Mouse (Mus musculus) intestine, embryonic 16.5 days (tissue): Measurements from ENCODE around the gene Hist1h2ai. TPM values are rescaled to one million over a fixed set of nuclear protein-coding genes. Genes with fewer than 3 reads are reported as not detected.
"Not testable (repeated sequence)": the region's sequence is repeated elsewhere in the genome, so short reads cannot be mapped to it uniquely, and the experiment has no call there.

Experiments
- ATAC-seq: fragments of 200-750 bp; cut with Nextera tagmentation; 2 replicates; pipeline ENCODE4 v1.8.0; 2017; ENCODE audit warnings: moderate TSS enrichment, moderate library complexity
- H3K27ac ChIP-seq: fragments of 300-500 bp; sonication (generic); 2 replicates; pipeline ENCODE4 v1.5.1; 2014; ENCODE audit warnings: mild to moderate bottlenecking, low read length
- H3K27me3 ChIP-seq: fragments of 300-500 bp; sonication (generic); replicated peaks from 2 replicates; pipeline ENCODE4 v1.6.1; 2014; ENCODE audit warnings: low read length, control low read depth, mixed read lengths; ENCODE audit not compliant: control insufficient read depth, insufficient read depth
- H3K36me3 ChIP-seq: fragments of 300-500 bp; sonication (generic); 2 replicates; pipeline ENCODE4 v1.6.1; 2014; ENCODE audit warnings: low read length, control low read depth; ENCODE audit not compliant: control insufficient read depth, insufficient read depth
- H3K4me1 ChIP-seq: fragments of 300-500 bp; sonication (generic); 2 replicates; pipeline ENCODE4 v1.6.1; 2014; ENCODE audit warnings: low read length, control low read depth, mixed read lengths; ENCODE audit not compliant: control insufficient read depth, insufficient read depth
- H3K4me2 ChIP-seq: fragments of 300-500 bp; sonication (generic); 2 replicates; pipeline ENCODE4 v1.6.1; 2014; ENCODE audit warnings: low read depth, low read length, control low read depth
- H3K4me3 ChIP-seq: fragments of 300-500 bp; sonication (generic); 2 replicates; pipeline ENCODE4 v1.5.1; 2014; ENCODE audit warnings: mild to moderate bottlenecking, low read length
- H3K9ac ChIP-seq: fragments of 300-500 bp; sonication (generic); 2 replicates; pipeline ENCODE4 v1.6.1; 2014; ENCODE audit warnings: low read depth, low read length
- H3K9me3 ChIP-seq: fragments of 300-500 bp; sonication (generic); 2 replicates; pipeline ENCODE4 v1.6.1; 2016; ENCODE audit warnings: low read length, control low read depth; ENCODE audit not compliant: control insufficient read depth
- WGBS: fragments of 180-500 bp; shearing (Covaris S2); extraction: QIAGEN DNeasy Blood & Tissue Kit; methylation state at CpG from one replicate; pipeline ENCODE4 v1.1.7; 2014; 5-methylcytosine and 5-hydroxymethylcytosine counted together
- polyA plus RNA-seq: library from polyadenylated mRNA; unstranded; fragments of >200 nt; fragmentation: Nextera tagmentation; extraction: Ambion mirVana; gene quantifications from 2 replicates; pipeline ENCODE4 v1.2.1, GENCODE M21; 2015

Gene Hist1h2ai
- polyA plus RNA-seq, 1 experiment from 2014 or later = 10.9 TPM

DNA sequence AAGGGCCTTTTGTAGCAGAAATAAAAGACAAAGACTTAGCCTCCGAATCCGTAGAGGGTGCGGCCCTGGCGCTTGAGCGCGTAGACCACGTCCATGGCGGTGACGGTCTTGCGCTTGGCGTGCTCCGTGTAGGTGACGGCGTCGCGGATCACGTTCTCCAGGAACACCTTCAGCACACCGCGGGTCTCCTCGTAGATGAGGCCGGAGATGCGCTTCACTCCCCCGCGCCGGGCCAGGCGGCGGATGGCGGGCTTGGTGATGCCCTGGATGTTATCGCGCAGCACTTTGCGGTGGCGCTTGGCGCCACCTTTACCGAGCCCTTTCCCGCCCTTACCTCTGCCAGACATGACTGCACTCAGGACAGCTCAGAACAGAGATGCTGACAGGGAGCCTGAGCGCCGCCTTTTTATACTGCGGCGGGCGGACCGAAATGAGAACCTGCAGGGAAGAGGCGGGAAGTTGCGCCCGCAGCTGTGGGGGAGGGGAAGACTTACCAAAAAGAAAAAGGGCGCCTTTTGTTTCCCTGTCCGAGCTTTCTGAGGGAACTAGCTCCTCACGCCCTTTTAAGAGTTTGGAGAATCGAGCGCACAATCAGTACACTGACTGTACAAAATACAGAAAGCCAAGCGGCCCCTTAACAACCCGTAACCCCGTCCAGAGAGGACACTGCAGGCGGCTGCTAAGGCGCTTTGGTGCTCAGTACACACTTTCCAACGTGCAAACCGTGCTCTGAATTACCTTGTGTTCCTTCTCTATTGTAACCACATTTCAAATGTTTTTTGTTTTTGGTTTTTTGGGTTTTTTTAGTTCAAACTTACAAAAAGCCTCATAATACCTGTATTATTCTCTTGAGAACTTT, 34.2 kb downstream of the Hist1h2ai start, which contains the start of gene Hist1h4k:
Gene Hist1h4k, minus strand, starts transcription at position 347 of the 859 bp plus-strand sequence.
- Histone ChIP-seq H3K4me3 (peak within 1 kb of the TSS; percentile 55), H3K27ac (peak within 1 kb of the TSS; percentile 89), H3K9ac (peak within 1 kb of the TSS; percentile 68), H3K4me2 (peak within 1 kb of the TSS; percentile 56)
- not testable (repeated sequence) for H3K4me1 ChIP-seq, H3K36me3 ChIP-seq, H3K9me3 ChIP-seq, H3K27me3 ChIP-seq
- WGBS = under 1% methylated on average over 45 of the region's 56 CpGs
- peak; percentile 78 for ATAC-seq

DNA sequence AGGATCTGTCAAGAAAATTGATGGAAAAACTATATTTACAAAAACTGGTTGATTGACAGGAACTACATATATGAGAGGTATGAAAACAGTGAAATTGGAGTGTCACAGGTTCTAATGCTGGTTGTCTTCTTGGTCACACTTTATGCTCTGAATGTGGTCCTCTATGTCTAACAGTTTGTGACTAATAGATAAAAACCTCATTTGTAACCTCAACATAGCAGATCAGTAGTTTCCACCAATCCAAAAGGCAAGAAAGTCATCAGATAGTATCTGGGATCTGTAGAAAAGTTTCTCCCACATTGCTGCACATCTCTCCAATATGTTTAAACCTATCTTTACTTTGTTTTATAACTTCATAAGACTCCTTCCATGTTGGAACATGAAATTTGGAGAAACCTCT, 35.2 kb downstream of the Hist1h2ai start:
- ATAC-seq = no peak
- Histone ChIP-seq H3K4me2 (no peak overlapping the region), H3K27me3 (no peaks in the 10 kb centered on the region), H3K9me3 (no peaks in the 10 kb centered on the region), H3K4me3 (no peak overlapping the region), H3K27ac (no peak overlapping the region), H3K4me1 (peaks cover 9% of the 10 kb centered on the region; the same call in 1 of the 2 replicates), H3K36me3 (no peaks in the 10 kb centered on the region), H3K9ac (no peak overlapping the region)

DNA sequence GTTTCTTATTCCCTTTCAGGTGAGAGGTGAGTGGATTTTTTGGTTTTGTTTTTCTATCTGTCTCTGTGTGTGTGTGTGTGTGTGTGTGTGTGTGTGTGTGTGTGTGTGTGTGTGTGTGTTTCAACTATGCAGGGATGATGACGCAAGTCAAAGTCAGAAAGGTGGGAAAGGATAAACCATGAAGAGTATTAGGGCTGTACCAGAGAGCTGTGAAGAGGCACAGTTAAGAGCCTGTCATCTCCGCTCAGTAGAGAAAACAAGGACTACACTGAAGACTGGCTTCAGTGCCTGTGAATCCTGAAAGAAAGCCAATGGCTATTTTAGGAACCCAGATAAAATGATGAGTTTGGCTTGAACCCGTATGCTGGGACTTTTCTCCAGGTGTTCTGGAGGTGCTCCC, 35.6 kb downstream of the Hist1h2ai start:
- Histone ChIP-seq H3K4me3 (no peak overlapping the region), H3K4me1 (peaks cover 9% of the 10 kb centered on the region; the same call in 1 of the 2 replicates), H3K4me2 (no peak overlapping the region), H3K9ac (no peak overlapping the region), H3K27me3 (no peaks in the 10 kb centered on the region), H3K27ac (peak overlapping the region; percentile 12; the same call in 1 of the 2 replicates), H3K36me3 (no peaks in the 10 kb centered on the region), H3K9me3 (no peaks in the 10 kb centered on the region)
- no peak for ATAC-seq
- WGBS = 71% methylated on average over 3 of the region's 3 CpGs

DNA sequence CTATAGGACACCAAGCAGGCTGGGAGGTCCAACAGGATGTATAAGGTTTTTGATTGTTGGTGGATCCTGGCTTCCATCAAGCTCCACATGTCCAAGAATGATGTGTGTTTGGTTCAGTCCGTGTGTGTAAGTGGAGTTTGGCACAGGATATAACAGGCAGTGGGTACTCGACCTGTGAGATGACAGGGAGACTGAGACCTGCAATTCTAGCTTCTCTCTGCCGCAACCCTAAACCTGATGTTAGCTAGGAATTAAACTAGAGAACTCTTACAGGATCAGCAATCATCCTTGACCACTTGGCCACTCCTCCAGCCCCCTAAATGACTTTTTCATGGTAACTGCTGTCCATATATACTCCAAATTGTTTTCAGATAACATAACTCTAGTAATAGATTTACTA, 36.1 kb downstream of the Hist1h2ai start:
- Histone ChIP-seq H3K9me3 (no peaks in the 10 kb centered on the region), H3K9ac (0 out of 2 replicates have a peak overlapping the region, but pooled peaks have one; percentile 29), H3K4me1 (peaks cover 8% of the 10 kb centered on the region; the same call in 1 of the 2 replicates), H3K27me3 (no peaks in the 10 kb centered on the region), H3K36me3 (no peaks in the 10 kb centered on the region), H3K4me2 (peak overlapping the region; percentile 60), H3K27ac (peak overlapping the region; percentile 12; the same call in 1 of the 2 replicates), H3K4me3 (0 out of 2 replicates have a peak overlapping the region, but pooled peaks have one; percentile 1)
- 42% methylated on average over 3 of the region's 3 CpGs for WGBS
- ATAC-seq = no peak

DNA sequence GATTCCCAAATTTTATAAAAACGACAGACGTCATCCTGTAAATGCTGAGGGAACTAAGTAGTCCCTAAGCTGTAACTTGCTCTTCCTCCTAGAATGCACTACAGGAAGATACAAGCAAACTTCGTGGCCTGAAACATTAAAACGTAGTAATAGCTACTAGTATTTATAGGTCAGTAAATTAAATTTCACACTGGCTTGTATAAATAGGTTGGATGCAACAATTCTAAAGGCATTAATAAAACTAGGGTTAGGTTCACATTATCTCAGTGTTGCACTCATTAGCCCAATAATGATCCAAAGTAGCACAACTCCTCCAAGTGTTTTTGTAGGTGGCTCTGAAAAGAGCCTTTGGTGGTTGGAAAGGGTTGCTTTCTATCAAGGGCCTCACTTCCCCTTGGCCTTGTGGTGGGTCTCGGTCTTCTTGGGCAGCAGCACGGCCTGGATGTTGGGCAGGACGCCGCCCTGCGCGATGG, 36.9 kb downstream of the Hist1h2ai start:
- ATAC-seq = no peak
- Histone ChIP-seq H3K9me3 (no peaks in the 10 kb centered on the region), H3K4me3 (peak overlapping the region; percentile 48), H3K27ac (peak overlapping the region; percentile 93), H3K27me3 (no peaks in the 10 kb centered on the region), H3K36me3 (no peaks in the 10 kb centered on the region), H3K4me2 (peak overlapping the region; percentile 60), H3K4me1 (peaks cover 5% of the 10 kb centered on the region; the same call in 1 of the 2 replicates), H3K9ac (peak overlapping the region; percentile 70)
- WGBS = 3% methylated on average over 10 of the region's 10 CpGs

DNA sequence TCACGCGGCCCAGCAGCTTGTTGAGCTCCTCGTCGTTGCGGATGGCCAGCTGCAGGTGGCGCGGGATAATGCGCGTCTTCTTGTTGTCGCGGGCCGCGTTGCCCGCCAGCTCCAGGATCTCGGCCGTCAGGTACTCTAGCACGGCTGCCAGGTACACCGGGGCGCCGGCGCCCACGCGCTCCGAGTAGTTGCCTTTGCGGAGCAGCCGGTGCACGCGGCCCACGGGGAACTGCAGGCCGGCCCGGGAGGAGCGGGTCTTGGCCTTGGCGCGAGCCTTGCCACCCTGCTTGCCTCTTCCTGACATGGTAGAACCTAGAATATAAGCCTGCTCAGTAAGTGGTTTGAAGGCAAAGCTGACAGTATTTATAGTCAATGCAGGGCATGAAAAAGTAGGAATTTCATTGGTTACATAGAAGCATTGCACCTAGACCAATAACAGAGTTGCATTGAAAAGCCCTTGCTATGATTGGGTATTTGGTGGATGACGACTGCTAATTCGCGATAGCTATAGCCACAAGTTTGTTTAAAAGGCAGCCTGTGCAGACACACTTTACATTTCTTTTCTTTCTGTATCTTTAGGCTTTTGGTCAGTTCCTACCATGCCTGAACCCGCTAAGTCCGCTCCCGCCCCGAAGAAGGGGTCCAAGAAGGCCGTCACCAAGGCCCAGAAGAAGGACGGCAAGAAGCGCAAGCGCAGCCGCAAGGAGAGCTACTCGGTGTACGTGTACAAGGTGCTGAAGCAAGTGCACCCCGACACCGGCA, 37.5 kb downstream of the Hist1h2ai start, which contains the start of the genes Hist1h2ak and Hist1h2bn:
Gene Hist1h2ak, minus strand, starts transcription at position 304 of the 762 bp plus-strand sequence.
Gene Hist1h2bn, plus strand, starts transcription at position 600 of the 762 bp plus-strand sequence.
- peak within 1 kb of the TSS; percentile 70 for H3K9ac ChIP-seq
- peak; percentile 94 for ATAC-seq
- under 1% methylated on average over 44 of the region's 50 CpGs for WGBS
- peak within 1 kb of the TSS; percentile 49 for H3K4me3 ChIP-seq
- H3K9me3 ChIP-seq, H3K27me3 ChIP-seq, H3K36me3 ChIP-seq, H3K4me1 ChIP-seq: not testable (repeated sequence)
- H3K4me2 ChIP-seq = peak within 1 kb of the TSS; percentile 65
- H3K27ac ChIP-seq = peak within 1 kb of the TSS; percentile 93

DNA sequence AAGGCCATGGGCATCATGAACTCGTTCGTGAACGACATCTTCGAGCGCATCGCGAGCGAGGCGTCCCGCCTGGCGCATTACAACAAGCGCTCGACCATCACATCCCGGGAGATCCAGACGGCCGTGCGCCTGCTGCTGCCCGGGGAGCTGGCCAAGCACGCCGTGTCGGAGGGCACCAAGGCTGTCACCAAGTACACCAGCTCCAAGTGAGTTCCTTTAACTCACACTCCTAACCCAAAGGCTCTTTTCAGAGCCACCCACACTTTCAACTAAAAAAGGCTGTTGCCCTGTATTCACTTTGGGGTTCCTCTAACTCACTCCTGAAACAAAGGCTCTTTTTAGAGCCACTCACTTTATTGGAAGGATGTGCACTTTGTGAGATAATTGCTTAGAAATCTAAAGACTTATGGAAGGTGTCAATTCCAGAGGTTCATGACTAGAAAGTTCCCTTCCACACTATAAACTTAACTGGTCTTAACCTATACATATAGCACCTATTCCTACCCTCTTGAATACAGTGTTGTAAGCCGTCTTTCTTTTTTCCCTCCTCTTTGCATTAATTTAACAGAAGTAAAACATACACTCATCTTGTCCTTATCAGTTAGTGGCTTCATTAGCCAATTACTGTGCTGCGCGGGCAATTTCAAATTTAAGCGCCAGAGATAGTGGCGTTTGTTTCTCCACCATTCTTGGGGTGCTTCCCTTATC, 38.2 kb downstream of the Hist1h2ai start:
- H3K4me2 ChIP-seq = peak overlapping the region; percentile 65
- not testable (repeated sequence) for H3K4me1 ChIP-seq, H3K27me3 ChIP-seq, H3K36me3 ChIP-seq, H3K9me3 ChIP-seq
- peak overlapping the region; percentile 49 for H3K4me3 ChIP-seq
- peak overlapping the region; percentile 65 for H3K9ac ChIP-seq
- peak; percentile 17 for ATAC-seq
- WGBS = under 1% methylated on average over 19 of the region's 26 CpGs
- peak overlapping the region; percentile 83 for H3K27ac ChIP-seq

DNA sequence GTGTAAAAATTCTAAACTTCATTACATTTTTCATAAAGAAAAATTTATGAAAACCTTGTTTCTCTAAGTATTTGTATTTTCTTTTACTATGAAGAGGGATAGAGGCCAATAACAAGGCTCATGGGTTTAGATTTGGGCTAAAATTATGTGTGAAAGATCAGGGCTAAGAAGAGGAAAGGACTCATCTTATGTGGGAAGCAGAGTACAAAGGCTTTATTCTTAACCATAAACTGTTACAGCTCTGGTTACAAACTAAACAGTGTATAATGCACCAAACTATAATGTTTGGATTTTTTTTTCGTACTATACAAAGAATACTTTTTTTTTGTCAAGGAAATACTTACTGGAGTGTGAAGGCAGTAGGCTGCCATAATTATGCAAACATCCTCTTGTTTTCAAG, 39.5 kb downstream of the Hist1h2ai start:
- Histone ChIP-seq H3K36me3 (no peaks in the 10 kb centered on the region), H3K4me2 (no peak overlapping the region), H3K9me3 (no peaks in the 10 kb centered on the region), H3K4me1 (0 out of 2 replicates have a peak, but pooled peaks cover 3% of the 10 kb centered on the region), H3K4me3 (no peak overlapping the region), H3K27ac (no peak overlapping the region), H3K9ac (no peak overlapping the region), H3K27me3 (no peaks in the 10 kb centered on the region)
- ATAC-seq = no peak
- WGBS = 69% methylated on average over 1 of the region's 1 CpGs
